Mouse (Mus musculus) embryo, embryonic 10.5 days (tissue): ENCODE results near the gene Tesc.

ENCODE experiments used
- DNase-seq: peaks from one replicate; pipeline ENCODE4 v3.0.0-alpha.2; 2015; ENCODE audit warnings: low spot score

Gene Tesc

DNA sequence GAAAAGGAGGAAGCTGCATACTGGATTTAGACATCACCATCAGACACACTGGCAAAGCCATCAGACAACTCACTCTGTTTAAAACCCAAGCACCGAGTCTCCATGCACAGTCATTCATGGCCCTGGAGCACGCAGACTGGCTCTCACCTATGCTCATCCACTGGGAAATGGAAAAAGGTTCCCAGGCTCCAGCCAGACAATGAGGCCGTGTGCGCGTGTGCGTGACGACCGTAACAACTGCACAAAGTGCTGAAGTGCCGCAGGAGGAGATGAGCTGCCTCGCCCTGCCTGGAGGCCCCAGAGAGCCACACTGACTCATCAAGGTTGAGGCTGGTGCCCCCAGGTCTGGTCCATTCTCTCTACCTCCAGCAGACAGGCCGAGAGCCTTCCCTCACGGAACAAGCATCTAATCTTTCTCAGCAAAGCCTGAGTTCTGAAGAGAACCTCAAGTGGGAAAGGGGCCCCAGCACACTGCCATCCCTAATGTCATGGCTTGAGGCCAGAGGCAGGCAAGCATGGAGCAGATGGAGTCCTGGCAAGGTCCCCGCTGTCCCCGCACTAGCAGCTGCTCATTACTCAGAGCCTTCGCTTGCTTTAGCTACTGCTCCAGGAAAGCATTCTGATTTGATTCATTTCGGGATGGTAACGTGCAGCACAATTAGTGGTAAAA lies 80.7 kb downstream of the Tesc start:
- DNase-seq, result no peak

DNA sequence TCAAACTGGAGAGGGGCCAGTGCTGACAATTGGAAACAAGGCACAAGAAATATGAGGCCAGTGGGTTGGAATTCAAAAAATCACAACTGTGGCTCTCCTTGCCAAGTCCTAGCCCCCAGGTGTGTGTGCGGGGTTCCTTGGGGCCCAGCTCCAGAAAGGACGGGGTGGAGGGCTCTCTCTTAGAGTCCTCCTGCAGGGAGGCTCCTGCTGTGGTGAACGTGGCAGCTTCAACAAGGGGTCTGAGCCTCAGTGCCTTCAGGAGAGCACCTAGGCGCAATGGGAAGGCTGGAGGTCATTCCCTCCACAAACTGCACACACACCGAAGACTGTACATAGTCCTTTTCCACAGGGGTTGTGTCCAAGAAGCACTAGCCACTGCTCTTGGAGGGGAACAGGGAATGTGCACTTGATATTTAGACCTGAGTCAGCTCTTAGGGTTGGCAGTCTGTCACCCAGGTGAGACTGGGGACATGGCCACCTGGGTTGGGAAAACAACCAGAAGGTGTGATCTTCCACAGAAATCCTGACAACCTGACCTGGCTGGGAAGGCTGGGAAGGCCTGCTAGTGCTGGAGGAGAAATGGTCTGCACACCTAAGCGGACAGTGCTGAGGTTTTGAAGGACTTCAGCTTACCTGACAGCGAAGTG lies 81.4 kb downstream of the Tesc start:
- no peak for DNase-seq
